Mouse (Mus musculus): ENCODE results near the gene Mgll. TPM values are rescaled to one million over a fixed set of nuclear protein-coding genes. Genes with fewer than 3 reads are reported as not detected.

Gene Mgll
- total RNA-seq (2022) = 10 to 100 TPM; 25.6 to 43.3 (median 29.4) TPM

- DNase-seq (ENCODE audit: low spot score in 2 of 2) = peak; percentile 46 to 56
These were observed at the start of gene Mgll for GRCm38 (mm10) chr6:88724313-88725195. Gene Mgll (plus strand): TSS chr6:88724412.

GRCm38 (mm10) chr6:88675815-88676214 lies 48.4 kb upstream of the Mgll start:
- no peak for DNase-seq (ENCODE audit: low spot score in 2 of 2)

- no peak for DNase-seq (ENCODE audit: low spot score in 2 of 2)
These were observed 47.2 kb upstream of the Mgll start for GRCm38 (mm10) chr6:88676753-88677736.

- no peak for DNase-seq (ENCODE audit: low spot score in 2 of 2)
These were observed 46.5 kb upstream of the Mgll start for GRCm38 (mm10) chr6:88677738-88678137.

GRCm38 (mm10) chr6:88681026-88681425 lies 43.2 kb upstream of the Mgll start:
- no peak for DNase-seq (ENCODE audit: low spot score in 2 of 2)

GRCm38 (mm10) chr6:88683380-88684053 lies 40.7 kb upstream of the Mgll start:
- no peak for DNase-seq (ENCODE audit: low spot score in 2 of 2)

GRCm38 (mm10) chr6:88688171-88688570 lies 36.0 kb upstream of the Mgll start:
- no peak for DNase-seq (ENCODE audit: low spot score in 2 of 2)

GRCm38 (mm10) chr6:88688712-88689111 lies 35.5 kb upstream of the Mgll start:
- no peak for DNase-seq (ENCODE audit: low spot score in 2 of 2)

- no peak for DNase-seq (ENCODE audit: low spot score in 2 of 2)
These were observed 34.0 kb upstream of the Mgll start for GRCm38 (mm10) chr6:88690211-88690610.

- DNase-seq (ENCODE audit: low spot score in 2 of 2) = no peak
These were observed 32.9 kb upstream of the Mgll start for GRCm38 (mm10) chr6:88691361-88691760.

GRCm38 (mm10) chr6:88702887-88703286 lies 21.3 kb upstream of the Mgll start:
- DNase-seq (ENCODE audit: low spot score in 2 of 2) = no peak

- no peak for DNase-seq (ENCODE audit: low spot score in 2 of 2)
These were observed 20.5 kb upstream of the Mgll start for GRCm38 (mm10) chr6:88703731-88704130.

GRCm38 (mm10) chr6:88708401-88709278 lies 15.6 kb upstream of the Mgll start:
- no peak for DNase-seq (ENCODE audit: low spot score in 2 of 2)

GRCm38 (mm10) chr6:88709279-88709575 lies 15.0 kb upstream of the Mgll start:
- DNase-seq (ENCODE audit: low spot score in 2 of 2) = no peak

GRCm38 (mm10) chr6:88711313-88711712 lies 12.9 kb upstream of the Mgll start:
- no peak for DNase-seq (ENCODE audit: low spot score in 2 of 2)

GRCm38 (mm10) chr6:88712083-88712482 lies 12.1 kb upstream of the Mgll start:
- no peak for DNase-seq (ENCODE audit: low spot score in 2 of 2)

GRCm38 (mm10) chr6:88713320-88713719 lies 10.9 kb upstream of the Mgll start:
- DNase-seq (ENCODE audit: low spot score in 2 of 2) = no peak

GRCm38 (mm10) chr6:88714200-88714674 lies 10.0 kb upstream of the Mgll start:
- no peak for DNase-seq (ENCODE audit: low spot score in 2 of 2)

GRCm38 (mm10) chr6:88715378-88715781 lies 8.8 kb upstream of the Mgll start:
- DNase-seq (ENCODE audit: low spot score in 2 of 2) = no peak

GRCm38 (mm10) chr6:88715966-88716365 lies 8.2 kb upstream of the Mgll start:
- DNase-seq (ENCODE audit: low spot score in 2 of 2) = no peak

All from gastrocnemius, adult 8-10 months (tissue).